Mouse (Mus musculus): Measurements from ENCODE around the gene Tmem216. TPM values are rescaled to one million over a fixed set of nuclear protein-coding genes. Genes with fewer than 3 reads are reported as not detected.

The Tmem216 gene
- polyA plus RNA-seq, 1 experiment from 2014 or later: 20.0 TPM

DNA sequence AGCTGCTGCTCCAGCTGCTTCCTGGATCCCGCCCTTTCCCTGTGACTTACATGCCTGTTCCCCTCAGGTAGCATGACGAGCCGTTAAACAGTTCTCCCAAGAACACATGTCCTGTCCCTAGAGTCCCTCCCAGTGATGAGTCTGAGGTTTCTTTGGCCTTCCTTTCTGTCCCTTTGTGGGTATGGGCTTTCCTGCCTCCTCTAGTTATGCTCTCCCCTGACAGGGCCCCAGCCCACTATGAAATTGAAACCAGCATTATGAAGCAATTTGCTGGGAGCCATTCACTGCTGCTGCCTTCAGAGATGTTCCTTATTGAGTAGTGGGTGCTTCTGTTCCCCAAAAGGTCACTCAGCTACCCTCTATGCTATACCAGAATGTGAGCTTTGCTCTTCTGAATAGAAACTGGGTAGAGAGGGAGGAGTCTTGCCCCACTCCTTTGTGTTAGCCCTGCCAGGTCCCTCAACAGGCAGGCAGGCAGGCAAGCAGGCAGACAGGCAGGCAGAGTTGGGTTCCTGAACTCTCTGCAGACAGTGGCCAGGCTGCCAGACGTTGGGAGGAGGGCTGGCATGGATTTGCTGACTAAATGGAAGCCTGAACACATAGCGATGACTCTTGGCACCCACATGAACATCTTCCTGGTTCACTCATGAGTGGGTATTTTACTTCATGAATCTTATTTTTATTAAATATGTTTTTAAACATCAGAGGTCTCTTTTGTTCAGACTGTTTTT lies 33.3 kb upstream of the Tmem216 start:
- Histone ChIP-seq H3K36me3 (peaks cover 50% of the 10 kb centered on the region), H3K27me3 (replicated peaks) (no peaks in the 10 kb centered on the region), H3K9ac (no peak overlapping the region), H3K4me2 (no peak overlapping the region), H3K4me3 (no peak overlapping the region), H3K9me3 (replicated peaks) (no peaks in the 10 kb centered on the region), H3K4me1 (replicated peaks) (no peaks in the 10 kb centered on the region), H3K27ac (ENCODE audit: poor library complexity, severe bottlenecking) (no peak overlapping the region)
- WGBS: 76% methylated on average over 5 of the region's 5 CpGs
- no peak for ATAC-seq (ENCODE audit: insufficient number of reproducible peaks, low FRiP score)

DNA sequence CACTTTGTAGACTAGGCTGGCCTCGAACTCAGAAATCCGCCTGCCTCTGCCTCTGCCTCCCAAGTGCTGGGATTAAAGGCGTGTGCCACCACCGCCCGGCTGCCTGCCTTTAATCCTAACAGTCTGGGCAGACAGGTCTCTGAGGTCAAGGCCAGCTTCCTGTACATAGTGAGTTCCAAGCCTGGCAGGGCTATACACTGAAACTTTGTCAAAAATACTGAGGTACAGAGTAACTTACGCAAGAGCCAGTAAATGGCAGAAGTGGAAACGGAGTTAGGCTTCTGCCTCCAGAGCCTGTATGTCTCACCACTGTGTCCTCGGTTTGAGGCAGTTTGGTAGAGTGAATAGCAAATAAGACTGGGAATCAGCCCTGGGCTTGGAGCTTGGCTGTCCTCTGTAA lies 31.2 kb upstream of the Tmem216 start:
- peaks cover 37% of the 10 kb centered on the region for H3K36me3 ChIP-seq
- no peaks in the 10 kb centered on the region for H3K27me3 ChIP-seq (replicated peaks)
- no peak overlapping the region for H3K4me2 ChIP-seq
- ATAC-seq (ENCODE audit: insufficient number of reproducible peaks, low FRiP score): no peak
- no peaks in the 10 kb centered on the region for H3K9me3 ChIP-seq (replicated peaks)
- H3K4me3 ChIP-seq: no peak overlapping the region
- no peak overlapping the region for H3K27ac ChIP-seq (ENCODE audit: poor library complexity, severe bottlenecking)
- WGBS: 84% methylated on average over 8 of the region's 8 CpGs
- H3K4me1 ChIP-seq (replicated peaks): no peaks in the 10 kb centered on the region
- H3K9ac ChIP-seq: no peak overlapping the region

DNA sequence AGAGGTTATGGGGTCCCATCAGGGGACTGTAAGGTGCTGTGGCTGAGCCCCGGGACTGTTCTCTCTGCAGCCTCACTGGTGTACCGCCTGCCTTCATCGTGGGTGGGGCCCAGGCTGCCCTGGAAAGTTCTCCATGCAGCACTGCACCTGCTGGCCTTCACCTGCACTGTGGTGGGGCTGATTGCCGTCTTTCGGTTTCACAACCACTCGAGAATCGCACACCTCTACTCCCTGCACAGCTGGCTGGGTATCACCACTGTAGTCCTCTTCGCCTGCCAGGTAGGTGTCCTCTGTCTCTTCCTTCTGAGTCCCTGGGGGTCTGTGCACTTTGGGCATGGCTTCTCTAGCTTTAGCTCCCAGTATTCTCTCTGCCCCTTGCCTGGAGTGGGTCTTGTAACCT lies 29.1 kb upstream of the Tmem216 start:
- H3K4me3 ChIP-seq: no peak overlapping the region
- no peak for ATAC-seq (ENCODE audit: insufficient number of reproducible peaks, low FRiP score)
- H3K4me2 ChIP-seq: no peak overlapping the region
- H3K27ac ChIP-seq (ENCODE audit: poor library complexity, severe bottlenecking): no peak overlapping the region
- H3K4me1 ChIP-seq (replicated peaks): no peaks in the 10 kb centered on the region
- no peak overlapping the region for H3K9ac ChIP-seq
- peaks cover 38% of the 10 kb centered on the region for H3K36me3 ChIP-seq
- no peaks in the 10 kb centered on the region for H3K27me3 ChIP-seq (replicated peaks)
- WGBS: 85% methylated on average over 8 of the region's 8 CpGs
- H3K9me3 ChIP-seq (replicated peaks): no peaks in the 10 kb centered on the region

DNA sequence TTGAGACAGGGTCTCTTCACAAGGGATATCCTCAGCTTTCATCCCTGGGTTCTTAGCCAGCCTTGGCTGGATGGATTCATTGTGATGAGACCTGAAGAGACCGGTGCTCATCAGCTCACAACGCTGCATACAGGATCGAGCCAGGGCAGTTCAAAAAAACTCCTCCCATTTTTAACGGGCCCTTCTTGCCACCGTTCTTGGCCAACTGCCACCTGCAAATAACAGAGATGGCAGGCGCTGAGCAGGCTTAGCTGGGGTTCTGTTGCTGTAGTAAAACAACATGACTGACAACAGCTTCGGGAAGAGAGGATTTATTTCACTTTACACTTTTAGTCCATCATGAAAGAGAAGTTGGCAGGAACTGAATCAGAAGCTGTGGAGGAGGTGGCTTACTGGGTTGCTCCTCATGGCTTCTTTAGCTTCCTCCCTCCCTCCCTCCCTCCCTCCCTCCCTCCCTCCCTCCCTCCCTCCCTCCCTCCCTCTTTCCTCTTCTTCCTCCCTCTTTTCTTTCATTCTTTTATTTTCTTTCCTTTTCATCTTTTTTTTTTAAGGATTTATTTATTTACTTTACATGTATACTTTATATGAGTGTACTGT lies 27.6 kb upstream of the Tmem216 start:
- Histone ChIP-seq H3K36me3 (peaks cover 32% of the 10 kb centered on the region), H3K4me2 (no peak overlapping the region), H3K9ac (no peak overlapping the region), H3K27ac (ENCODE audit: poor library complexity, severe bottlenecking) (no peak overlapping the region), H3K4me1 (replicated peaks) (peaks cover 3% of the 10 kb centered on the region; the same call in 1 of the 2 replicates), H3K9me3 (replicated peaks) (no peaks in the 10 kb centered on the region), H3K4me3 (no peak overlapping the region), H3K27me3 (replicated peaks) (no peaks in the 10 kb centered on the region)
- 64% methylated on average over 7 of the region's 7 CpGs for WGBS
- ATAC-seq (ENCODE audit: insufficient number of reproducible peaks, low FRiP score): no peak

DNA sequence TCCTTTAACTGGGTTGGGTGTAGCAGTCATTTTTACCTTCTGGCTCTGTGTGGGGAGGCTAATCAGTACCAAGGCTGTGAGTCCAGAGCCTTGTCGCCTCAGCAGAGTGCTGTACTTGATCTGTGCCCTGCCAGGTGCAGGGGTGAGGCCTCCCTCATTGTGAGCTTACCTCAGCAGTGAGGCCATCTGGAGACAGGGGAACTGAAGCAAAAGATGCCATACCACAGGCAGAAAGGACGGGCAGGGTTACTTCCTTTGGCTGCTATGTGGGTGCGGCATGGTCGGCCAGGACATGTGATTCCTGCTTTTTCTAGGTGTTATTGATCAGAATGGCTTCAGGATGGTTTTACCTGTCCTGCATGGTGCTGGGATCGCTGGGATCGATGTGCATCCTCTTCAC lies 25.9 kb upstream of the Tmem216 start:
- Histone ChIP-seq H3K27ac (ENCODE audit: poor library complexity, severe bottlenecking) (no peak overlapping the region), H3K9ac (no peak overlapping the region; the same call in 1 of the 2 replicates), H3K4me2 (no peak overlapping the region), H3K4me3 (no peak overlapping the region), H3K4me1 (replicated peaks) (peaks cover 12% of the 10 kb centered on the region), H3K9me3 (replicated peaks) (no peaks in the 10 kb centered on the region), H3K27me3 (replicated peaks) (no peaks in the 10 kb centered on the region), H3K36me3 (peaks cover 22% of the 10 kb centered on the region)
- ATAC-seq (ENCODE audit: insufficient number of reproducible peaks, low FRiP score): no peak
- WGBS: 80% methylated on average over 6 of the region's 6 CpGs

DNA sequence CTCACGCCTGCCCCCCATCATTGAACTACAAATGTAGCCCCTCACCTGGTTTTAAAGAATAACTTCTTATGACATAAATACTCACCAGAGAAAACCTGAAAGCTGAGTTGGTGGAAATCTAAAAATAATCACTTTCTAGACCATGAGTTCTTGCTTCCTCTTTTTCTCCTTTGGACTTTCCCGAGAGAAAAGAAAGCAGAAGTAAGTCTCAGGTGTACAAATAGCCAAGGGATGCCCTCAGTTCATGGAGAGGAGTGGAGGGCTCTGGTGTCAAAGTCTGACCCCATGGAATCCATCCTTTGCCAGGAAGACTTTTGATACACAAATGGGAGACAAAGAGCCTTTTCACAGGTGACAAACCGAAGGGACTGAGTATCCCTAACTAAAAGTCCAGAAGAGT lies 24.7 kb upstream of the Tmem216 start:
- Histone ChIP-seq H3K4me3 (no peak overlapping the region), H3K27ac (ENCODE audit: poor library complexity, severe bottlenecking) (no peak overlapping the region), H3K27me3 (replicated peaks) (no peaks in the 10 kb centered on the region), H3K9me3 (replicated peaks) (no peaks in the 10 kb centered on the region), H3K4me2 (no peak overlapping the region), H3K9ac (no peak overlapping the region), H3K4me1 (replicated peaks) (peaks cover 16% of the 10 kb centered on the region), H3K36me3 (peaks cover 22% of the 10 kb centered on the region)
- ATAC-seq (ENCODE audit: insufficient number of reproducible peaks, low FRiP score): no peak
- WGBS: 64% methylated on average over 3 of the region's 3 CpGs

DNA sequence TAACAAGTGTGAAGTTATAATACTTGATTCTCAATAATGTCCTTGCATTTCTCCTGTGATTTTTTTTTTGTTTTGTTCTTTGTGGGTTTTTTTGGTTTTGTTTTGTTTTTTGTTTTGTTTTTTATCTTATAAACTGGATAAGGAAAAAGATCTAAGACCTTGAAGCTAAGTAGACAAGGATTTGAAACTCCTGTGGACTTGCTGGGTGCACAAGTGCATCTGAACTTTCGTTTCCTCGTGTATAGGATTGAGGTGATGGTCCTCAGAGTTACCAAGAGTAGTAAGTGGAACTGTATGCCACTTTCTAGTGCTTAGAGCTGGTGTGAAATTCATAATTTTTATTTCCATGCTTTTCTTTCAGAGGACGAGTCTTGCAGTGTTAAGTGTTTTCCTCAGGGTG lies 24.1 kb upstream of the Tmem216 start:
- Histone ChIP-seq H3K27me3 (replicated peaks) (no peaks in the 10 kb centered on the region), H3K36me3 (peaks cover 20% of the 10 kb centered on the region), H3K4me1 (replicated peaks) (peaks cover 16% of the 10 kb centered on the region), H3K9ac (no peak overlapping the region), H3K27ac (ENCODE audit: poor library complexity, severe bottlenecking) (no peak overlapping the region), H3K4me2 (no peak overlapping the region), H3K4me3 (no peak overlapping the region), H3K9me3 (replicated peaks) (no peaks in the 10 kb centered on the region)
- ATAC-seq (ENCODE audit: insufficient number of reproducible peaks, low FRiP score): no peak
- 75% methylated on average over 3 of the region's 3 CpGs for WGBS

DNA sequence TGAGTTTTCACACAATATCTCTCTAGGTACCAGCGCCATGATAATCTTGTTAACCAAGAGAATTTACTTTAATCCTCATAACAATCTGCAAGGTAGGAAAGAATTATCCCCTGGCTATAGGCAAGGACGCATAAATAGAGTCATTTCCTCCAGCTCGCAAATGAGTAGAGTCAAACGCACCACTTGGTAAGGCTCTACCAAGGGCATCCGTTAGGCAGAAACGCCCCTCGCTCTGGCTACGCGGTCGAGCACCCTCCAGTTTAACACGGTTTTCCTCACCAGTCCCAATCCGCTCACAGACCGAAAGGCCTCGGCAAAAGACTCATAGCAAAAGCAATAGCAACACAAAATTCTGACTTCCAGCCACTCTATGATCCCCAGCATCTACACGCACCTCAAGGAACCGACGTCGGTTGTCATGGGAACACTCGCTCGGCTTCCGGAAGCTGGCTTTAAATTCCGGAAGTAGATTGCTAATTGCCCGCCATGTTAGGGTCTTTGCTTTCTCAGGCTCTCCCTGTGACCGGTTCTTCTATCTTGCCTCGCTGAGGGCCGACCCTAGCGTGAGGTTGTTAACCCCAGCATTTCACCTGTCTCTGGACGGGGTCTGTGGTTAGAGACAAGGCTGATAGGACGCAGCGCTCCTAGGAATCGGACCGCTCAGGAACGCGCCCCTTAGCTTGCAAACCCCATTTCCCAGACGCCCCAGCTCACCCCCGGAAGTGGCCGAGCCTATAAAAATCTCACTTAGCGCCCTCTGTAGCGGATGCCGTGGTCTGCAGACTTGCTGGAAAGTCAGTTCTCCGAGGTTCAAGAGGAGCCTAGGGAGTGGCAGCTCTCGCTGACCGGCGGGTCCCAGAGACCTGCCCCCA lies 20.9 kb upstream of the Tmem216 start, which contains the start of the genes Cyb561a3 and Tmem138:
Gene Cyb561a3, plus strand, starts transcription at position 483 of the 872 bp plus-strand sequence.
Gene Tmem138, minus strand, starts transcription at position 673 of the 872 bp plus-strand sequence.
- Histone ChIP-seq H3K27ac (ENCODE audit: poor library complexity, severe bottlenecking) (peak within 1 kb of the TSS; percentile 86), H3K4me3 (peak within 1 kb of the TSS; percentile 65), H3K4me1 (replicated peaks) (peaks cover 16% of the 10 kb centered on the region), H3K9me3 (replicated peaks) (no peaks in the 10 kb centered on the region), H3K27me3 (replicated peaks) (no peaks in the 10 kb centered on the region), H3K36me3 (peaks cover 37% of the 10 kb centered on the region), H3K9ac (peak within 1 kb of the TSS; percentile 83), H3K4me2 (peak within 1 kb of the TSS; percentile 87)
- ATAC-seq (ENCODE audit: insufficient number of reproducible peaks, low FRiP score): peak; percentile 93
- under 1% methylated on average over 44 of the region's 44 CpGs for WGBS

DNA sequence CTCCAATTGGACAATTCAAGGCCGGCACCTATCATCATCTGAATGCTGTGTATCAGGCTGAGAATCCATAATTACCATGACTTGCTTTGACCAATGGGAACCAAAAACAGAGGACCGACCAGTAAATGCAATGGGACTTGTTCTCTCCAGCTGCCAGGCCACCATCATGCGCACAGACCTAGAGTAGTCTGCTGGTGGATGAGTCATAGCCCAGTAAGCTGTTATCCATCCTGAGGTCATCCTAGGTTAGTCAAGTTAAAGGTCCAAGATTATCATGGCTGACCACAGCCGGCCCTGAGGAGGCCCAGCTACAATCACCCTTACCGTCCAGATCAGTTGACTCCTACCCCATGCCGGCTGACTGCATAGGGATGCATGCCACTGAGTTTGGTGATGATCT lies 13.6 kb upstream of the Tmem216 start:
- Histone ChIP-seq H3K4me2 (no peak overlapping the region), H3K4me1 (replicated peaks) (no peaks in the 10 kb centered on the region), H3K4me3 (no peak overlapping the region), H3K27me3 (replicated peaks) (no peaks in the 10 kb centered on the region), H3K9ac (no peak overlapping the region), H3K27ac (ENCODE audit: poor library complexity, severe bottlenecking) (no peak overlapping the region), H3K9me3 (replicated peaks) (no peaks in the 10 kb centered on the region), H3K36me3 (peaks cover 62% of the 10 kb centered on the region)
- no peak for ATAC-seq (ENCODE audit: insufficient number of reproducible peaks, low FRiP score)
- 86% methylated on average over 6 of the region's 6 CpGs for WGBS

DNA sequence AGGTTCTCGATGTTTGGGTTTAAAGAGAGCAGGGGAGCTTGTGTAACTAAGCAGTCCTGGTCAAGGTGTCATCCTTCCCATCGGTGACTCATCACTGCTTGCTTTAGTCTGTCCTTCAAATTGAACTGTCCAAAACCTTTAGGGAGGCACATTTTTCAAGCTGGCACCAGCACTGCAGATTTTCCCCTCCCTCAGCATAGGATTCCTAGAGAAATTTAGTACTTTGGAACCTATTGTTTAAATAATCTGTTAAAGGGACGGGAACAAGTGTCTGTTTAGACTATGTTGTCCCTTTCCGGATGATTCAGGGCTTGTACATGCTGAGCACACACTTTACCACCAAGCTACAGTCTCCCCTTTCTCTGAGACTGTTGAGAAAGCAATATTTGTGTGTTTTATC lies 9.2 kb upstream of the Tmem216 start:
- H3K4me3 ChIP-seq: no peak overlapping the region
- WGBS: 61% methylated on average over 4 of the region's 4 CpGs
- peaks cover 16% of the 10 kb centered on the region for H3K4me1 ChIP-seq (replicated peaks)
- H3K4me2 ChIP-seq: no peak overlapping the region
- no peak overlapping the region for H3K9ac ChIP-seq
- peaks cover 22% of the 10 kb centered on the region for H3K36me3 ChIP-seq
- no peak for ATAC-seq (ENCODE audit: insufficient number of reproducible peaks, low FRiP score)
- H3K27ac ChIP-seq (ENCODE audit: poor library complexity, severe bottlenecking): no peak overlapping the region
- no peaks in the 10 kb centered on the region for H3K27me3 ChIP-seq (replicated peaks)
- no peaks in the 10 kb centered on the region for H3K9me3 ChIP-seq (replicated peaks)

DNA sequence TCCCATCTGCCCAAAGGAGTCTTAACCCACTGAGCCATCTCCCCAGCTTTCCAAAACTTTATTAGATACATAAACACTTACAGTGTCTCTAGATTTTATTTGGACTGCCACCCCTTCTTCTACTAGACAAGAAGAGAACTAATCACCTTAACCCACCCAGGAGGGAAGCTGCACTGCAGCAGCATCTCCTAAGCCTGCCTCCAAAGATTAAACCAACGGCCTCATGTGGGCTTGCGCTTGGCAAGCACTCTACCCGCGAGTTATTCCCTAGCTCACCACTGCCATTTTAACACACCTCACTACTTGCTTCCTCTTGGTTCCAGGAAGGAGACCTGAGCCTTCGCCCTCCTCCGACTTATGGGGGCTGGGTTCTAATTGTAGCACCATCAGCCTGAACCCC lies 8.2 kb upstream of the Tmem216 start:
- ATAC-seq (ENCODE audit: insufficient number of reproducible peaks, low FRiP score): no peak
- Histone ChIP-seq H3K4me1 (replicated peaks) (peaks cover 16% of the 10 kb centered on the region), H3K27ac (ENCODE audit: poor library complexity, severe bottlenecking) (no peak overlapping the region), H3K27me3 (replicated peaks) (no peaks in the 10 kb centered on the region), H3K4me3 (no peak overlapping the region), H3K9me3 (replicated peaks) (no peaks in the 10 kb centered on the region), H3K9ac (no peak overlapping the region), H3K4me2 (no peak overlapping the region), H3K36me3 (peaks cover 13% of the 10 kb centered on the region)
- WGBS: 78% methylated on average over 6 of the region's 6 CpGs

Data from heart, embryonic 12.5 days (tissue).